Mouse (Mus musculus) kidney, embryonic 15.5 days (tissue): ENCODE results near the gene Rab3gap1. TPM values are rescaled to one million over a fixed set of nuclear protein-coding genes. Genes with fewer than 3 reads are reported as not detected.
A peak's percentile ranks its signal among the peaks of the same experiment; 100 is the strongest.

Experiments used
- ATAC-seq: fragments of 200-750 bp; cut with Nextera tagmentation; replicated peaks from 2 replicates; pipeline ENCODE4 v1.8.0; 2017; ENCODE audit warnings: moderate TSS enrichment; ENCODE audit not compliant: low FRiP score
- H3K27ac ChIP-seq: fragments of 300-500 bp; sonication (generic); 2 replicates; pipeline ENCODE4 v1.5.1; 2015; ENCODE audit warnings: mild to moderate bottlenecking, inconsistent platforms
- H3K27me3 ChIP-seq: fragments of 300-500 bp; sonication (generic); 2 replicates; pipeline ENCODE4 v1.6.1; 2015; ENCODE audit warnings: inconsistent platforms
- H3K36me3 ChIP-seq: fragments of 300-500 bp; sonication (generic); 2 replicates; pipeline ENCODE4 v1.6.1; 2015; ENCODE audit warnings: inconsistent platforms
- H3K4me1 ChIP-seq: fragments of 300-500 bp; sonication (generic); 2 replicates; pipeline ENCODE4 v1.6.1; 2015; ENCODE audit warnings: inconsistent platforms
- H3K4me2 ChIP-seq: fragments of 300-500 bp; sonication (generic); 2 replicates; pipeline ENCODE4 v1.6.1; 2015; ENCODE audit warnings: moderate library complexity, mild to moderate bottlenecking, inconsistent platforms
- H3K4me3 ChIP-seq: fragments of 300-500 bp; sonication (generic); replicated peaks from 2 replicates; pipeline ENCODE4 v1.5.1; 2015; ENCODE audit warnings: mild to moderate bottlenecking, inconsistent platforms
- H3K9ac ChIP-seq: fragments of 300-500 bp; sonication (generic); 2 replicates; pipeline ENCODE4 v1.6.1; 2015; ENCODE audit warnings: mild to moderate bottlenecking, inconsistent platforms
- H3K9me3 ChIP-seq: fragments of 300-500 bp; sonication (generic); replicated peaks from 2 replicates; pipeline ENCODE4 v1.6.1; 2016; ENCODE audit warnings: inconsistent platforms
- WGBS: fragments of 180-500 bp; shearing (Covaris S2); methylation state at CpG from one replicate; pipeline ENCODE4 v1.1.7; 2015; ENCODE audit warnings: mixed read lengths; 5-methylcytosine and 5-hydroxymethylcytosine counted together
- polyA plus RNA-seq: library from polyadenylated mRNA; unstranded; fragments of >200 nt; fragmentation: Nextera tagmentation; extraction: Ambion mirVana; gene quantifications from 2 replicates; pipeline ENCODE4 v1.2.1, GENCODE M21; 2015

Rab3gap1 gene
- polyA plus RNA-seq, 1 experiment from 2014 or later = 23.8 TPM

DNA sequence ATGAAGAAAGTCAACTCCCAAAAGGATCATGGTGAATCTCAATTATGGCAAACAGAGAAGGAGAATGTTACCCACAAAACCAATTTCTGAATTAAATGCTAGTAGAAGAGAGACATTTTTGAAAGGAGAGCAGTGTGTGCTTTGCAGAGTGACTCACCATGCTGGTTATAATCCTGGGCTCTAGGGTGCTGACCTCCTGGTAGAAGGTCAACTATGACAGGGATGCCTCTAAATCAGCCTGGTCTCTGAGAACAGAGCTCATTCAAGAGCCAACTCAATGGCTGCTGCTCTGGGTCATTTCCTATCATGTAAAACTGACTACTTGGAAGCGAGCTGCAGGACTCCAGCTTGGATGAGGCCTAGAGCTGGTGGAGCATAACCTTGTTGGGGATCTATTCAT lies 92.6 kb downstream of the Rab3gap1 start:
- no peaks in the 10 kb centered on the region for H3K27me3 ChIP-seq
- no peak for ATAC-seq
- no peak overlapping the region for H3K4me3 ChIP-seq
- WGBS = 78% methylated on average over 1 of the region's 1 CpGs
- H3K4me1 ChIP-seq = peaks cover 9% of the 10 kb centered on the region
- H3K4me2 ChIP-seq = no peak overlapping the region
- no peaks in the 10 kb centered on the region for H3K9me3 ChIP-seq
- H3K36me3 ChIP-seq = peaks cover 12% of the 10 kb centered on the region
- H3K27ac ChIP-seq = no peak overlapping the region
- no peak overlapping the region for H3K9ac ChIP-seq

GRCm38 (mm10) chr1:127963326-127963725 lies 94.8 kb downstream of the Rab3gap1 start:
- 86% methylated on average over 3 of the region's 3 CpGs for WGBS
- H3K4me1 ChIP-seq = peaks cover 9% of the 10 kb centered on the region
- H3K9me3 ChIP-seq = no peaks in the 10 kb centered on the region
- no peaks in the 10 kb centered on the region for H3K27me3 ChIP-seq
- H3K36me3 ChIP-seq = peaks cover 12% of the 10 kb centered on the region
- H3K4me3 ChIP-seq = no peak overlapping the region
- H3K4me2 ChIP-seq = no peak overlapping the region
- no peak overlapping the region for H3K9ac ChIP-seq
- no peak for ATAC-seq
- no peak overlapping the region for H3K27ac ChIP-seq

DNA sequence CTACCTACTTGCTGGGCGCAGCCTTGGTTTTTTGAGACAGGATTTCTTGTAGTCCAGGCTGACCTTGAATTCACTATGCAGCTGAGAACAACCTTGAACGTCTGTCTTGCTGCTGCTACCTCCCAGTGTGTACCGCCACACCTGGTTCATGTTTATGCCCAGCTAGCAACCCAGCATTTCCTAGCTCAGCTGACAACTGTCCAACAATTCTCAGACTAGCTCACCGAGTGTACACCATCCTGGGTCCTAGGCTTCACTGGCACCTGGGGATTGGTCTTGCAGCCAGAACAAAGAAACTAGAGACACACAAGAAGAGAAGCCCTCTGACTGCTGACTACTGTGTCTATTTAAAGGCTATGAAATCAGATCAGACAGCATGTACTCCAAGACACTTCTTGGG lies 102.3 kb downstream of the Rab3gap1 start:
- Histone ChIP-seq H3K9ac (no peak overlapping the region), H3K9me3 (no peaks in the 10 kb centered on the region), H3K4me3 (no peak overlapping the region), H3K4me2 (no peak overlapping the region), H3K36me3 (peaks cover 18% of the 10 kb centered on the region; the same call in 1 of the 2 replicates), H3K27ac (no peak overlapping the region), H3K4me1 (no peaks in the 10 kb centered on the region), H3K27me3 (no peaks in the 10 kb centered on the region)
- no peak for ATAC-seq
- 81% methylated on average over 4 of the region's 4 CpGs for WGBS

DNA sequence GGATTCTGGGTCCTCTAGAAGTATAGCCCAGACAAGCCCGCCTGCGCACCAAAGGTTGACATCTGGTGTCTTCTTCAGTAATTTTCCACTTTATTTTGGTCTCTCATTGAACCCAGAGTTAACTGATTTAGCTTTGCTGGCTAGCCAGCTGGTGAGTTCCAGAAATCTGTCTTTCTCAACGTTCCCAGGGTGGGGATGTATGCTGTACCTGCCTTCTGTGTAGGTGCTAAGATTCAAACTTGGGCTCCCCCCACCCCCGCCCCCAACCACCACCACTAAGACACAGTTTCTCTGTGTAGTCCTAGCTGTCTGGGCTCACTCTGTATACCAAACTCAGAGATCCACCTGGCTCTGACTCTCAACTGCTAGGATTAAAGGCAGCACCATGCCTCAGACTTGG lies 105.5 kb downstream of the Rab3gap1 start:
- H3K4me2 ChIP-seq = no peak overlapping the region
- no peaks in the 10 kb centered on the region for H3K9me3 ChIP-seq
- 95% methylated on average over 4 of the region's 4 CpGs for whole genome bisulfite sequencing
- no peak overlapping the region for H3K9ac ChIP-seq
- no peak for ATAC-seq
- H3K27me3 ChIP-seq = no peaks in the 10 kb centered on the region
- peaks cover 20% of the 10 kb centered on the region; the same call in 1 of the 2 replicates for H3K36me3 ChIP-seq
- no peak overlapping the region for H3K4me3 ChIP-seq
- no peaks in the 10 kb centered on the region for H3K4me1 ChIP-seq
- no peak overlapping the region for H3K27ac ChIP-seq

GRCm38 (mm10) chr1:127975676-127976075 lies 107.1 kb downstream of the Rab3gap1 start:
- Histone ChIP-seq H3K9me3 (no peaks in the 10 kb centered on the region), H3K27ac (no peak overlapping the region), H3K27me3 (no peaks in the 10 kb centered on the region), H3K9ac (no peak overlapping the region), H3K4me3 (no peak overlapping the region), H3K36me3 (peaks cover 11% of the 10 kb centered on the region; the same call in 1 of the 2 replicates), H3K4me1 (no peaks in the 10 kb centered on the region), H3K4me2 (no peak overlapping the region)
- WGBS = 77% methylated on average over 2 of the region's 2 CpGs
- no peak for ATAC-seq

- Histone ChIP-seq H3K9ac (no peak overlapping the region), H3K27ac (no peak overlapping the region), H3K36me3 (peaks cover 11% of the 10 kb centered on the region; the same call in 1 of the 2 replicates), H3K27me3 (no peaks in the 10 kb centered on the region), H3K9me3 (no peaks in the 10 kb centered on the region), H3K4me3 (no peak overlapping the region), H3K4me2 (no peak overlapping the region), H3K4me1 (peaks cover 3% of the 10 kb centered on the region; the same call in 1 of the 2 replicates)
- WGBS = 90% methylated on average over 6 of the region's 6 CpGs
- ATAC-seq = no peak
Measured at GRCm38 (mm10) chr1:127976106-127976505, 107.5 kb downstream of the Rab3gap1 start.

DNA sequence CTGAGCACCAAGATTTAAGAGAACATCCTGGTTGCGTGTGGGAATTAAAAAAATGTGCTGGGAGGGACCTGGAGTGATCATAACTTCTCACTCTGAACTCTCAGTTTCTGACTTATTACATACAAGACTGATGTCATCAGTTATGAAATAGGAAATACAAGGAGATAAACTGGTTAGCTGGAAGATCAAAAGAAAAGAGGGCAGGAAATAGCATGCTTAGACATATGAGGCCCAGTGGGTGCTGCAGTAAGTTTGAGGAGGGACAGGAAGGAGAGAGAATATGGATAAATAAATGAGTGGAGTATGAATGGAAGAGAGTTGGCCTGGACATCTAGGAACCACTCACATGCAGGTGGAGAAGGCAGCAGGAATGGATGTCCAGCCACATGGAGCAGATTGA lies 109.6 kb downstream of the Rab3gap1 start:
- Histone ChIP-seq H3K4me2 (no peak overlapping the region), H3K27me3 (no peaks in the 10 kb centered on the region), H3K9ac (no peak overlapping the region), H3K9me3 (no peaks in the 10 kb centered on the region), H3K27ac (no peak overlapping the region), H3K4me1 (peaks cover 16% of the 10 kb centered on the region), H3K4me3 (no peak overlapping the region), H3K36me3 (0 out of 2 replicates have a peak, but pooled peaks cover 5% of the 10 kb centered on the region)
- 81% methylated on average over 1 of the region's 1 CpGs for WGBS
- ATAC-seq = no peak

DNA sequence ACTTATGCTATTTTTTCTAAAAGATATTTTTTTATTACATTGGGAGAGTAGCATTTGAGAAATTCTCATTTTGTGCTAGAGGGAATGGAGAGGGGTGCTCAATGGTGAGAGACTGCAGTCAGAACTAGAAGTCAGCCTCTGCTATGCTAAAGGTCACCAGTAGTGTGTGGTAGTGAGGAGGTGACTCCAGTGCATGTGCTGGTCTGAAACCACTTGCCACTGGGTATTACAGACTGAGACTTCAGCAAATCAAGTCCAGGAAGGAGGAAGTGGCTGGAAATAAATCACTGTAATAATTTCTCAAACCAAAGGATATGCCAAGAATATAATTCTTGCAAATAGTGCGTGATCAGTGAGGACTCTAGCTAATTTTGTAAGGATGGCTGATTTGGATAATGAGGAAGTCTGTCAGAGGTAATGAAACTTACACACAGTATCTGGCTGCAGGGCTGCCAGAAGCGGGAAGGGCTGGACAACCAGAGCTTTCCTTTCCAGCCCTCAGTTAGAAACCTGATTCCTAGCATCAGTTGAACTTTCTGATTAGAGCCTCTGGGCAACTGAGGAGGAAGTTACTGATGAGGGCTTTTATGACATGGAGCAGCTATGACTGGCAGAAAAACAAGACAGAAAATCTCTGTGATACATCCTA lies 112.5 kb downstream of the Rab3gap1 start:
- H3K9me3 ChIP-seq = no peaks in the 10 kb centered on the region
- H3K9ac ChIP-seq = no peak overlapping the region
- peak overlapping the region; percentile 14; the same call in 1 of the 2 replicates for H3K27ac ChIP-seq
- peak; percentile 57; the same call in 1 of the 2 replicates for ATAC-seq
- 0 out of 2 replicates have a peak, but pooled peaks cover under 1% of the 10 kb centered on the region for H3K36me3 ChIP-seq
- 25% methylated on average over 2 of the region's 2 CpGs for WGBS
- no peak overlapping the region for H3K4me3 ChIP-seq
- peaks cover 25% of the 10 kb centered on the region for H3K4me1 ChIP-seq
- H3K4me2 ChIP-seq = no peak overlapping the region
- H3K27me3 ChIP-seq = no peaks in the 10 kb centered on the region

DNA sequence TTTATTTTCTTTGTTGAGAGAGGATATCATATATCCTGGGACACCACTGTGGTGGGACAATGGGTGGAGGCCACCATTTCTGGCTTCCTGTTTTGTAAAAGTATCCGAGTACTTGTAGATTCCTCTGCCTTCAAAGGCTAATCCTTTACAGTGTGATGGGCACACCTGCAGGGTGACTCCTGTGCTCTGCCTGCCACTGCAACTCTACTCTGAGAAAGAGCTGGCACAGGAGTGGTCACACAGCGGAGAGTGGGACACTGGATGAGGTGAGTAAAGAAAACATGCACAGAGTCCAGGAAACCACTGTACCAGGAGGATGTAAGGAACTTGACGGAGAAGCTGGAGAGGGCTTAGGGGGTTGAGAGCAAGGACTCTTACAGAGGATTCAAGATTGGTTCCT lies 113.7 kb downstream of the Rab3gap1 start:
- Histone ChIP-seq H3K4me3 (no peak overlapping the region), H3K9ac (no peak overlapping the region), H3K27ac (no peak overlapping the region), H3K4me2 (no peak overlapping the region), H3K27me3 (no peaks in the 10 kb centered on the region), H3K9me3 (no peaks in the 10 kb centered on the region), H3K36me3 (no peaks in the 10 kb centered on the region), H3K4me1 (peaks cover 25% of the 10 kb centered on the region)
- ATAC-seq = 0 out of 2 replicates have a peak, but pooled peaks have one; percentile 30
- WGBS = 65% methylated on average over 3 of the region's 3 CpGs

- no peaks in the 10 kb centered on the region for H3K9me3 ChIP-seq
- WGBS = 67% methylated on average over 5 of the region's 5 CpGs
- no peak for ATAC-seq
- H3K27me3 ChIP-seq = no peaks in the 10 kb centered on the region
- peaks cover 25% of the 10 kb centered on the region for H3K4me1 ChIP-seq
- no peak overlapping the region for H3K4me3 ChIP-seq
- H3K4me2 ChIP-seq = no peak overlapping the region
- H3K9ac ChIP-seq = no peak overlapping the region
- H3K36me3 ChIP-seq = no peaks in the 10 kb centered on the region
- no peak overlapping the region for H3K27ac ChIP-seq
Measured at GRCm38 (mm10) chr1:127983274-127983993, 114.9 kb downstream of the Rab3gap1 start.

GRCm38 (mm10) chr1:127985391-127985790 lies 116.8 kb downstream of the Rab3gap1 start:
- no peak; the same call in 1 of the 2 replicates for ATAC-seq
- 6% methylated on average over 3 of the region's 3 CpGs for WGBS
- 0 out of 2 replicates have a peak overlapping the region, but pooled peaks have one; percentile 41 for H3K27ac ChIP-seq
- no peak overlapping the region for H3K4me2 ChIP-seq
- 0 out of 2 replicates have a peak, but pooled peaks cover under 1% of the 10 kb centered on the region for H3K36me3 ChIP-seq
- no peaks in the 10 kb centered on the region for H3K27me3 ChIP-seq
- H3K9me3 ChIP-seq = no peaks in the 10 kb centered on the region
- H3K9ac ChIP-seq = no peak overlapping the region
- H3K4me3 ChIP-seq = no peak overlapping the region
- peaks cover 25% of the 10 kb centered on the region for H3K4me1 ChIP-seq

DNA sequence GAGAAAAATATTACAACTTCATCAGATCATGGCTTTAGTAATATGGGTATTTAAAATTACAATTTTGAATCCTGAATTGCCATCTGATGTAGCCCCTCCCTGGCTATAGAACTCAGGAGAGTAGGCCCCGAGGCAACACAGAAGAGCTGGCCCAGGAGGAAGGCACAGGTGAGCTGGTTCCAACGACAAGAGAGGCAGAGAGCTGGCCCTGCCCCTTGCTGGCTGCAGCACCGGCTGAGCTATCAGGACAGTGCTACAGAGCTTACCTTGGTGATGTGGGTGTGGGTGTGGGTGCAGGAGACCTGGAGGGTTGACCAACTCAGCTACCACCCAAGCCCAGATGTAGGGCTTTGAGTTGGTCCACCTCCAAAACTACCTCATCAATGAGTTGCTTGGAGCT lies 119.7 kb downstream of the Rab3gap1 start:
- peaks cover 14% of the 10 kb centered on the region; the same call in 1 of the 2 replicates for H3K36me3 ChIP-seq
- peaks cover 10% of the 10 kb centered on the region; the same call in 1 of the 2 replicates for H3K4me1 ChIP-seq
- no peaks in the 10 kb centered on the region for H3K27me3 ChIP-seq
- H3K4me3 ChIP-seq = no peak overlapping the region
- no peak overlapping the region for H3K27ac ChIP-seq
- no peaks in the 10 kb centered on the region for H3K9me3 ChIP-seq
- H3K9ac ChIP-seq = no peak overlapping the region
- H3K4me2 ChIP-seq = no peak overlapping the region
- no peak for ATAC-seq
- WGBS = 87% methylated on average over 3 of the region's 3 CpGs
